8 mouse cellular contexts compared by ENCODE assay signal in the genomic region with DNA sequence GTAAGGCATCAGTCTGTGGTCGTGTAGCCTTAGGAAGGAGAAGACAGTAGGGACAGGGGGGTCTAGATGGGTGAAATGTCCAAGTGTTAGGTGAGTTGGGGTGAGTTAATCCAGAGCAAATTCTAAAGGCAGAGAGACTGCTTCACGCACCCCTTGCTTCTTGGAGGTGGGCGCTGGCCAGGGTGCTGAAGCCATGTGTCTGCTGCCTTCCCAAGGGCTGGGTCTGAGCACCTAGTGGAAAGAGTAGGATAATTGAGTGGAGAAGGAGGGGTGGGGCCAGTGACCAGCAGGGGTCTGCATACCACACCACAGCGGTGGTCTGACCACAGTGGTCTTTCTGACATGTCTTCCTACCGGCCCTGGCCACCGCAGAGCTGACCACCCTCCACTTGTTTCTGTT. TPM values are rescaled to one million over a fixed set of nuclear protein-coding genes. Genes with fewer than 3 reads are reported as not detected.
DNase-seq lines count a peak whose midpoint lies in the region; ATAC-seq and TF ChIP-seq lines count a peak whose summit lies in the region.

No protein-coding gene starts in this region.

- H3K9ac ChIP-seq in kidney, embryonic 16.5 days (replicated peaks; ENCODE audit: low read length) = no peak overlapping the region
- H3K9ac ChIP-seq in ES-E14 (ENCODE audit: insufficient read depth, low read depth, low read length, poor library complexity, severe bottlenecking) = no peak overlapping the region
- H3K9ac ChIP-seq in limb, embryonic 14.5 days (ENCODE audit: low read depth, low read length, severe bottlenecking) = no peak overlapping the region
- H3K9ac ChIP-seq in midbrain, embryonic 13.5 days (replicated peaks) = no peak overlapping the region

- H3K9me3 ChIP-seq in kidney, embryonic 16.5 days (ENCODE audit: low read length) = no peaks in the 10 kb centered on the region
- no peaks in the 10 kb centered on the region for H3K9me3 ChIP-seq in ES-E14 (ENCODE audit: control insufficient read depth, insufficient read depth, low read depth, low read length)
- H3K9me3 ChIP-seq in limb, embryonic 14.5 days (ENCODE audit: control insufficient read depth, low read length) = no peaks in the 10 kb centered on the region
- no peaks in the 10 kb centered on the region for H3K9me3 ChIP-seq in midbrain, embryonic 13.5 days

- H3K36me3 ChIP-seq in kidney, embryonic 16.5 days (ENCODE audit: insufficient read depth, low read length) = no peaks in the 10 kb centered on the region
- H3K36me3 ChIP-seq in ES-E14 (ENCODE audit: control insufficient read depth, insufficient read depth, low read length, poor library complexity, severe bottlenecking) = no peaks in the 10 kb centered on the region
- H3K36me3 ChIP-seq in limb, embryonic 14.5 days (ENCODE audit: control insufficient read depth, insufficient read depth, low read length) = no peaks in the 10 kb centered on the region
- no peaks in the 10 kb centered on the region for H3K36me3 ChIP-seq in midbrain, embryonic 13.5 days

- in situ Hi-C loops in ES-E14 (cut with MboI; ENCODE audit: low sequenced_read_pairs in 2 of 2, unreplicated experiment in 2 of 2) = loop anchor here (10.0 to 25.0 kb wide), 2 partner anchors 396 to 404 kb away; no protein-coding TSS in a partner anchor

- TF ChIP-seq POLR2A in limb, embryonic 14.5 days (IDR thresholded peaks at IDR 0.05; ENCODE audit: borderline replicate concordance, extremely low read depth, insufficient read depth, insufficient read length) = no peak

- H3K27me3 ChIP-seq in kidney, embryonic 16.5 days (ENCODE audit: insufficient read depth, low read length) = peaks cover 46% of the 10 kb centered on the region
- H3K27me3 ChIP-seq in limb, embryonic 14.5 days (ENCODE audit: control insufficient read depth, insufficient read depth, low read length) = peaks cover 38% of the 10 kb centered on the region
- peaks cover 62% of the 10 kb centered on the region for H3K27me3 ChIP-seq in midbrain, embryonic 13.5 days

- H3K4me3 ChIP-seq in kidney, embryonic 16.5 days (ENCODE audit: low read length) = no peak overlapping the region
- no peak overlapping the region for H3K4me3 ChIP-seq in ES-E14 (ENCODE audit: insufficient read depth in 1 of 2, low read depth in 1 of 2, low read length in 2 of 2, poor library complexity in 1 of 2, severe bottlenecking in 1 of 2)
- no peak overlapping the region for H3K4me3 ChIP-seq in limb, embryonic 14.5 days (replicated peaks; ENCODE audit: low read length)
- no peak overlapping the region for H3K4me3 ChIP-seq in midbrain, embryonic 13.5 days (replicated peaks)

- peak; percentile 61 for DNase-seq in kidney, adult 18-20 months
- peak; percentile 70 for DNase-seq in ES-E14 (ENCODE audit: low read depth, low spot score)
- peak; percentile 77 for DNase-seq in adrenal gland, postnatal 25 days
- peak; percentile 79 for DNase-seq in limb, embryonic 14.5 days (ENCODE audit: low spot score)
- DNase-seq in frontal cortex, postnatal 14 days (ENCODE audit: low spot score in 2 of 2) = no peak
- DNase-seq in gastrocnemius, adult 18-20 months (ENCODE audit: low spot score) = no peak

- no peak overlapping the region for H3K4me2 ChIP-seq in kidney, embryonic 16.5 days (replicated peaks; ENCODE audit: low read depth, low read length)
- no peak overlapping the region for H3K4me2 ChIP-seq in limb, embryonic 14.5 days (replicated peaks; ENCODE audit: low read depth, low read length, severe bottlenecking)
- H3K4me2 ChIP-seq in midbrain, embryonic 13.5 days (replicated peaks) = no peak overlapping the region

- 5% methylated on average over 6 of the region's 6 CpGs for WGBS in kidney, embryonic 16.5 days
- WGBS in limb, embryonic 14.5 days = 3% methylated on average over 6 of the region's 6 CpGs
- 4% methylated on average over 6 of the region's 6 CpGs for WGBS in midbrain, embryonic 13.5 days

- H3K27ac ChIP-seq in kidney, embryonic 16.5 days (ENCODE audit: low read length) = no peak overlapping the region
- no peak overlapping the region for H3K27ac ChIP-seq in ES-E14 (ENCODE audit: insufficient read depth, low read depth, low read length, poor library complexity, severe bottlenecking)
- H3K27ac ChIP-seq in limb, embryonic 14.5 days (replicated peaks; ENCODE audit: low read depth, low read length) = no peak overlapping the region
- H3K27ac ChIP-seq in midbrain, embryonic 13.5 days = no peak overlapping the region

- H3K4me1 ChIP-seq in kidney, embryonic 16.5 days (ENCODE audit: insufficient read depth, low read length) = peaks cover 26% of the 10 kb centered on the region
- peaks cover 0 to 2% of the 10 kb centered on the region in 2 experiments; a peak in 1 of 4 replicates for H3K4me1 ChIP-seq in ES-E14 (ENCODE audit: control insufficient read depth in 2 of 2, insufficient read depth in 2 of 2, low read length in 2 of 2, poor library complexity in 1 of 2)
- peaks cover 15% of the 10 kb centered on the region; the same call in 1 of the 2 replicates for H3K4me1 ChIP-seq in limb, embryonic 14.5 days (ENCODE audit: control insufficient read depth, insufficient read depth, low read length)
- H3K4me1 ChIP-seq in midbrain, embryonic 13.5 days (replicated peaks) = peaks cover 40% of the 10 kb centered on the region

- ATAC-seq in kidney, embryonic 16.5 days (ENCODE audit: low FRiP score, low TSS enrichment) = no peak
- ATAC-seq in limb, embryonic 14.5 days (ENCODE audit: low FRiP score, low read depth) = no peak
- no peak for ATAC-seq in midbrain, embryonic 13.5 days

TF ChIP-seq in ES-E14, 5 proteins besides CTCF, POLR2A, EP300 and RAD21:
- no peak for TF ChIP-seq ZC3H11A (IDR thresholded peaks at IDR 0.05; ENCODE audit: borderline replicate concordance, low read depth, low read length)
- no peak for TF ChIP-seq HCFC1 (IDR thresholded peaks at IDR 0.05; ENCODE audit: borderline replicate concordance, insufficient read depth, low read length)
- TF ChIP-seq MAFK (IDR thresholded peaks at IDR 0.05; ENCODE audit: insufficient read depth, low read depth, low read length) = no peak
- TF ChIP-seq ZNF384 (IDR thresholded peaks at IDR 0.05; ENCODE audit: low read depth, low read length) = no peak
- TF ChIP-seq CHD2 (IDR thresholded peaks at IDR 0.05; ENCODE audit: low read depth, low read length) = no peak

RNA-seq across cellular contexts. Expression of a gene that starts 4.7 kb away (rescaled TPM):
- 3.8 and 4.4 TPM in 2 replicates for polyA plus RNA-seq in kidney, embryonic 16.5 days (2015; fragmentation: Nextera tagmentation; extraction: Ambion mirVana)
- 6.1 and 6.4 TPM in 2 replicates for total RNA-seq in ES-E14 (2012; rRNA removed)
- 7.4 and 13.7 TPM in 2 replicates for total RNA-seq in adrenal gland, postnatal 25 days (2021)
- polyA plus RNA-seq in limb, embryonic 14.5 days (2012; rRNA removed) = 21.6 and 29.1 TPM in 2 replicates
- polyA plus RNA-seq in limb, embryonic 14.5 days (2014; fragmentation: Nextera tagmentation; extraction: Ambion mirVana) = 6.2 and 7.0 TPM in 2 replicates
- total RNA-seq in gastrocnemius, adult 18-20 months (2021) = 1 to 10 TPM; 2.7 to 4.5 TPM
- polyA plus RNA-seq in midbrain, embryonic 13.5 days (2015; fragmentation: Nextera tagmentation; extraction: Ambion mirVana) = 7.0 and 11.4 TPM in 2 replicates

RNA-seq across cellular contexts. Expression of a gene that starts 34.8 kb away (rescaled TPM):
- polyA plus RNA-seq in kidney, embryonic 16.5 days (2015; fragmentation: Nextera tagmentation; extraction: Ambion mirVana) = 3.7 TPM in 2 replicates
- total RNA-seq in ES-E14 (2012; rRNA removed) = 12.8 and 36.3 TPM in 2 replicates
- 35.6 and 47.0 TPM in 2 replicates for total RNA-seq in adrenal gland, postnatal 25 days (2021)
- polyA plus RNA-seq in limb, embryonic 14.5 days (2012; rRNA removed) = 4.7 and 6.1 TPM in 2 replicates
- 2.1 and 2.5 TPM in 2 replicates for polyA plus RNA-seq in limb, embryonic 14.5 days (2014; fragmentation: Nextera tagmentation; extraction: Ambion mirVana)
- not detected for total RNA-seq in gastrocnemius, adult 18-20 months (2021)
- polyA plus RNA-seq in midbrain, embryonic 13.5 days (2015; fragmentation: Nextera tagmentation; extraction: Ambion mirVana) = 0.52 and 0.90 TPM in 2 replicates

Comparison
In these comparisons a context has a peak if more than half of its experiments do, and no peak if none do; other contexts are left out.
1. DNase-seq: peak in kidney, adult 18-20 months (single experiment), ES-E14 (single experiment), adrenal gland, postnatal 25 days (single experiment) and limb, embryonic 14.5 days (single experiment); none in frontal cortex, postnatal 14 days (0 of 2) and gastrocnemius, adult 18-20 months (single experiment).
2. RNA of a gene that starts 34.8 kb away (total RNA-seq): 35.6 to 47.0 TPM in adrenal gland, postnatal 25 days and 12.8 to 36.3 TPM in ES-E14; not detected in gastrocnemius, adult 18-20 months; every median in the first group is over 10 times any median in the second.